Mouse (Mus musculus): ENCODE measurements around the gene Ppp1r3c. TPM values are rescaled to one million over a fixed set of nuclear protein-coding genes. Genes with fewer than 3 reads are reported as not detected.

Ppp1r3c gene
- total and polyA plus RNA-seq, 3 experiments: not detected

DNA sequence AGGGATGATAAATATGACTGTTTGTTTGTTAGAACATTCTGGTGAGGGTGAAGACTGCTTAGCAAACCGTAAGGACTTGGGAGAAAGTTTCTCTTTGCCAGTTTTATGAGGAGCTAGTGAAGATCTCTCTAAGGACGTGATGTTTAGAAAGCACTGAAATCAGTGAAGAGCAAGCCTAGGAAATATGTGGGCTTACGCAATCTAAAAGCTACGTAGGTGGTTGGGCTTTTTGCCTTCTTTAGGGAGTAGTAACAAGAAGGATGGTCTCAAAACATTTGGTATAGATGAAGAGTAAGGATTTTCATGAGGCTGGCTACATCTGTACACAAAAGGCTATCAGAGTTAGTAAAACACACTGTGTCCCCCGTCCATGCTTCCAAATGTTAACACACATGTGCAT is 28.0 kb upstream of the Ppp1r3c start:
- TF ChIP-seq CHD1 (IDR thresholded peaks at IDR 0.05; ENCODE audit: low read depth, low read length) (no peak), GATA1 (IDR thresholded peaks at IDR 0.05; ENCODE audit: low read depth, low read length) (no peak), JUND (IDR thresholded peaks at IDR 0.05; ENCODE audit: low read depth, low read length) (no peak), NELFE (IDR thresholded peaks at IDR 0.05; ENCODE audit: low read depth, low read length) (no peak), ZKSCAN1 (IDR thresholded peaks at IDR 0.05; ENCODE audit: low read depth, low read length) (no peak), TBP (IDR thresholded peaks at IDR 0.05; ENCODE audit: low read depth, low read length) (no peak), POLR2A (IDR thresholded peaks at IDR 0.05; ENCODE audit: control insufficient read depth in 1 of 2, insufficient read depth in 1 of 2, low read depth in 1 of 2, low read length in 2 of 2, poor library complexity in 1 of 2) (no peak), MYB (IDR thresholded peaks at IDR 0.05; ENCODE audit: low read depth, low read length) (no peak)
- no peaks in the 10 kb centered on the region for H3K9me3 ChIP-seq (replicated peaks; ENCODE audit: insufficient read depth, low read length)
- DNase-seq (ENCODE audit: low read depth, low spot score): no peak
- no peak overlapping the region for H3K27ac ChIP-seq (ENCODE audit: control insufficient read depth, low read depth, low read length)
- H3K9ac ChIP-seq (ENCODE audit: control insufficient read depth, low read depth, low read length, poor library complexity, severe bottlenecking): no peak overlapping the region
- no peaks in the 10 kb centered on the region for H3K4me1 ChIP-seq (ENCODE audit: control insufficient read depth in 1 of 2, insufficient read depth in 2 of 2, low read length in 2 of 2)
- no peak overlapping the region for H3K4me3 ChIP-seq (ENCODE audit: control insufficient read depth in 1 of 2, insufficient read depth in 1 of 2, low read depth in 2 of 2, low read length in 2 of 2)
- no peaks in the 10 kb centered on the region for H3K79me2 ChIP-seq (ENCODE audit: control insufficient read depth, insufficient read depth, low read length, poor library complexity)
- peaks cover 0 to 3% of the 10 kb centered on the region in 2 experiments; a peak in 2 of 4 replicates for H3K36me3 ChIP-seq (ENCODE audit: control insufficient read depth in 1 of 2, insufficient read depth in 2 of 2, low read length in 2 of 2)
- H3K27me3 ChIP-seq (ENCODE audit: control insufficient read depth in 1 of 2, insufficient read depth in 2 of 2, low read length in 2 of 2): no peaks in the 10 kb centered on the region; a peak in 1 of 4 replicates

DNA sequence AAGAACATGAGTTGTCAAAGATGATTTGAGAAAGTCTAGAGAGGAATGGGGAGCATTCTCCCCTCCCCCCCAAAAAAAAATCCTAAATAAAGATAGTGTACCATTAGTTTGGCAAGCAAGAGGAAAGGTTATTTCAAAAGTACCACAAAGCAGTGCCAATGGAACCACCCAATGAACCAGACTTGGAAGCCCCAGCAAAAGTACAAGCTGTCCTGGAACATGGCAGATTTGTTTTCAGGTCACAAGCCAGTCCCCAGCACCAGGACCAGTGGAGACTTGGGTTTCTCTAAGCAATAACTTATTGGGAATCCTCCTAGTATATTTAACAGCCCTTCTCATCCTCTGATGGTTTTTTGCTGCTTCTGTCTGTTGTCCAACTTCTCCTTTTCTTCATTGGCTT is 12.5 kb upstream of the Ppp1r3c start:
- no peak for DNase-seq (ENCODE audit: low read depth, low spot score)
- H3K79me2 ChIP-seq (ENCODE audit: control insufficient read depth, insufficient read depth, low read length, poor library complexity): no peaks in the 10 kb centered on the region
- H3K36me3 ChIP-seq (ENCODE audit: control insufficient read depth in 1 of 2, insufficient read depth in 2 of 2, low read length in 2 of 2): no peaks in the 10 kb centered on the region
- H3K9me3 ChIP-seq (replicated peaks; ENCODE audit: insufficient read depth, low read length): no peaks in the 10 kb centered on the region
- H3K27me3 ChIP-seq (ENCODE audit: control insufficient read depth in 1 of 2, insufficient read depth in 2 of 2, low read length in 2 of 2): peaks cover 0 to 3% of the 10 kb centered on the region in 2 experiments; a peak in 1 of 4 replicates
- H3K9ac ChIP-seq (ENCODE audit: control insufficient read depth, low read depth, low read length, poor library complexity, severe bottlenecking): no peak overlapping the region
- no peak for TF ChIP-seq RCOR1 (IDR thresholded peaks at IDR 0.05; ENCODE audit: low read depth, low read length)
- TF ChIP-seq CHD2 (IDR thresholded peaks at IDR 0.05; ENCODE audit: low read length): no peak
- TF ChIP-seq POLR2AphosphoS5 (IDR thresholded peaks at IDR 0.05; ENCODE audit: borderline replicate concordance, low read depth, low read length): no peak
- TF ChIP-seq ELF1 (IDR thresholded peaks at IDR 0.05; ENCODE audit: low read depth, low read length): no peak
- TF ChIP-seq TCF12 (IDR thresholded peaks at IDR 0.05; ENCODE audit: low read depth, low read length): no peak
- TF ChIP-seq USF2 (IDR thresholded peaks at IDR 0.05; ENCODE audit: borderline replicate concordance in 1 of 2, insufficient read depth in 1 of 2, low read depth in 1 of 2, low read length in 2 of 2): no peak
- no peak for TF ChIP-seq MYB (IDR thresholded peaks at IDR 0.05; ENCODE audit: low read depth, low read length)
- TF ChIP-seq SIN3A (IDR thresholded peaks at IDR 0.05; ENCODE audit: low read length): no peak
- no peaks in the 10 kb centered on the region for H3K4me1 ChIP-seq (ENCODE audit: control insufficient read depth in 1 of 2, insufficient read depth in 2 of 2, low read length in 2 of 2)
- H3K27ac ChIP-seq (ENCODE audit: control insufficient read depth, low read depth, low read length): no peak overlapping the region
- no peak overlapping the region for H3K4me3 ChIP-seq (ENCODE audit: control insufficient read depth in 1 of 2, insufficient read depth in 1 of 2, low read depth in 2 of 2, low read length in 2 of 2)

DNA sequence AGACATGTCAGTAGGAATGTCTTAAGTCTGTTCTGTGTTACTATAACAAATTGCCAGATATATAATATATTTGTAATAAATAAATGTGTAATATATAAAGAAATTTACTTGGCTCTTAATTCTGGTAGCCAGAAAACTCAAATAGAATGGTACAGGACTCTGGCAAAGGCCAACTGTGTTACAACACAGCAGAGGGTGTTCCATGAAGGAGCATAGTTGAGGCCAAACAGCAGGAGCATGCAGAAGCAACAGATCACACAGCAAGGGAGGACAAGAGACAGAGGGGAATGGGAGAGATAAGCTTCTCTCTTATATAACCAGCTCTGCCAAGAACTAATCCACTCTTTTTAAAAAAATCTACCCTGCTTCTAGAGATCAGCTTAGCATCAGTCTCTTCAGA is 5.9 kb upstream of the Ppp1r3c start:
- no peaks in the 10 kb centered on the region for H3K27me3 ChIP-seq (ENCODE audit: control insufficient read depth in 1 of 2, insufficient read depth in 2 of 2, low read length in 2 of 2)
- no peaks in the 10 kb centered on the region for H3K9me3 ChIP-seq (replicated peaks; ENCODE audit: insufficient read depth, low read length)
- no peaks in the 10 kb centered on the region for H3K36me3 ChIP-seq (ENCODE audit: control insufficient read depth in 1 of 2, insufficient read depth in 2 of 2, low read length in 2 of 2)
- TF ChIP-seq ZKSCAN1 (IDR thresholded peaks at IDR 0.05; ENCODE audit: low read depth, low read length) (no peak), TBP (IDR thresholded peaks at IDR 0.05; ENCODE audit: low read depth, low read length) (no peak), GABPA (IDR thresholded peaks at IDR 0.05; ENCODE audit: low read depth, low read length) (no peak), ZNF384 (IDR thresholded peaks at IDR 0.05; ENCODE audit: low read depth, low read length) (no peak), TAL1 (IDR thresholded peaks at IDR 0.05; ENCODE audit: low read length) (no peak), CTCF (IDR thresholded peaks at IDR 0.05 in 2 of 3, conservative IDR thresholded peaks at IDR 0.05 in 1 of 3; ENCODE audit: control insufficient read depth in 1 of 3, insufficient read depth in 1 of 3, low read depth in 2 of 3, low read length in 3 of 3, poor library complexity in 1 of 3, severe bottlenecking in 1 of 3) (no peak), MAX (IDR thresholded peaks at IDR 0.05; ENCODE audit: low read length) (no peak), EP300 (IDR thresholded peaks at IDR 0.05; ENCODE audit: low read depth in 1 of 2, low read length in 2 of 2) (no peak)
- H3K79me2 ChIP-seq (ENCODE audit: control insufficient read depth, insufficient read depth, low read length, poor library complexity): no peaks in the 10 kb centered on the region
- H3K4me1 ChIP-seq (ENCODE audit: control insufficient read depth in 1 of 2, insufficient read depth in 2 of 2, low read length in 2 of 2): no peaks in the 10 kb centered on the region
- no peak overlapping the region for H3K27ac ChIP-seq (ENCODE audit: control insufficient read depth, low read depth, low read length)
- H3K9ac ChIP-seq (ENCODE audit: control insufficient read depth, low read depth, low read length, poor library complexity, severe bottlenecking): no peak overlapping the region
- no peak overlapping the region for H3K4me3 ChIP-seq (ENCODE audit: control insufficient read depth in 1 of 2, insufficient read depth in 1 of 2, low read depth in 2 of 2, low read length in 2 of 2)
- no peak for DNase-seq (ENCODE audit: low read depth, low spot score)
